Mouse (Mus musculus): ENCODE measurements around the gene Ccdc38.

- TF ChIP-seq CTCF (IDR thresholded peaks at IDR 0.05; ENCODE audit: extremely low read depth, insufficient read depth, insufficient read length, insufficient replicate concordance) (no peak), POLR2A (IDR thresholded peaks at IDR 0.05; ENCODE audit: low read depth, low read length) (no peak)
These were observed 1.9 kb downstream of the Ccdc38 start for GRCm38 (mm10) chr10:93542356-93542755.
